ENCODE assay signal across 8 mouse cellular contexts in the genomic region with DNA sequence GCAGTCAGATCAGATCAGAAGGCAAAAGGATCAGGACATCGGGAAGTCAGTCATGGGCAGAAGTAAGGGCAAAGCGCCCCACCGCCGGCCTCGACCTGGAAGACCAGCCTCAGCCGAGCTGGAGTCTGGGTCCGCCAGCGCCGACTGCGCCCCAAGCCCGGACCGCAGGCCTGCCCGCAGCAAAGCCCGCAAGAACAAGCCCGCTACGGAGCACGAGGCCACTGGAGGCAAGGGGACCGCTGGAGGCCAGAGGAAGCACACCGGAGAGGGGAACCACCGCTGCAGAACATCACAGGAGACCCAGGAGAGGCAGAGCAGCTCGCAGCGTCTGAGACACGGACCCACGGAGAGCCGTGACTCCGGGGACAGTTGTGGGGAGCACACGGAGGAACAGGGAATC. TPM values are rescaled to one million over a fixed set of nuclear protein-coding genes. Genes with fewer than 3 reads are reported as not detected.
DNase-seq lines count a peak whose midpoint lies in the region; ATAC-seq lines count a peak whose summit lies in the region.

TSS of gene Myo15b (plus strand) at position 53 of the 400 bp plus-strand sequence.

- H3K4me1 ChIP-seq in heart, embryonic 14.5 days (ENCODE audit: control insufficient read depth in 2 of 2, insufficient read depth in 2 of 2, low read length in 2 of 2): no peaks in the 10 kb centered on the region; a peak in 1 of 4 replicates
- 0 out of 2 replicates have a peak, but pooled peaks cover 9% of the 10 kb centered on the region for H3K4me1 ChIP-seq in hindbrain, embryonic 14.5 days (replicated peaks; ENCODE audit: control insufficient read depth, insufficient read depth, low read length)
- H3K4me1 ChIP-seq in midbrain, embryonic 14.5 days (ENCODE audit: control insufficient read depth, insufficient read depth, low read length): no peaks in the 10 kb centered on the region

- H3K27me3 ChIP-seq in heart, embryonic 14.5 days (ENCODE audit: control insufficient read depth, insufficient read depth, low read length): peaks cover 42% of the 10 kb centered on the region
- H3K27me3 ChIP-seq in hindbrain, embryonic 14.5 days (ENCODE audit: control insufficient read depth, insufficient read depth, low read length): peaks cover 46% of the 10 kb centered on the region
- H3K27me3 ChIP-seq in midbrain, embryonic 14.5 days (ENCODE audit: control insufficient read depth, insufficient read depth, low read length): peaks cover 38% of the 10 kb centered on the region

- peaks cover 26% of the 10 kb centered on the region for H3K36me3 ChIP-seq in heart, embryonic 14.5 days (ENCODE audit: control insufficient read depth, insufficient read depth, low read length)
- no peaks in the 10 kb centered on the region for H3K36me3 ChIP-seq in hindbrain, embryonic 14.5 days (replicated peaks; ENCODE audit: control insufficient read depth, insufficient read depth)
- no peaks in the 10 kb centered on the region for H3K36me3 ChIP-seq in midbrain, embryonic 14.5 days (ENCODE audit: control insufficient read depth, insufficient read depth, low read length)

- H3K27ac ChIP-seq in heart, embryonic 14.5 days (replicated peaks in 1 of 2; ENCODE audit: control insufficient read depth in 1 of 2, insufficient read depth in 1 of 2, low read depth in 2 of 2, low read length in 2 of 2): no peak within 1 kb of the TSS
- no peak within 1 kb of the TSS for H3K27ac ChIP-seq in hindbrain, embryonic 14.5 days
- H3K27ac ChIP-seq in midbrain, embryonic 14.5 days (replicated peaks; ENCODE audit: low read depth, low read length): no peak within 1 kb of the TSS

- peak within 1 kb of the TSS; percentile 35 to 43 for H3K4me3 ChIP-seq in heart, embryonic 14.5 days (ENCODE audit: control insufficient read depth in 1 of 2, insufficient read depth in 1 of 2, low read depth in 1 of 2, low read length in 2 of 2)
- peak within 1 kb of the TSS; percentile 26 for H3K4me3 ChIP-seq in hindbrain, embryonic 14.5 days (replicated peaks; ENCODE audit: low read length)
- peak within 1 kb of the TSS; percentile 32 for H3K4me3 ChIP-seq in midbrain, embryonic 14.5 days (replicated peaks; ENCODE audit: low read depth, low read length)

- H3K9ac ChIP-seq in heart, embryonic 14.5 days (ENCODE audit: low read length): peak within 1 kb of the TSS; percentile 65
- H3K9ac ChIP-seq in hindbrain, embryonic 14.5 days: peak within 1 kb of the TSS; percentile 36; the same call in 1 of the 2 replicates
- H3K9ac ChIP-seq in midbrain, embryonic 14.5 days (replicated peaks; ENCODE audit: low read length): no peak within 1 kb of the TSS; the same call in 1 of the 2 replicates

- no peak for ATAC-seq in heart, embryonic 14.5 days (ENCODE audit: insufficient number of reproducible peaks, insufficient read depth, low FRiP score, low read depth)
- ATAC-seq in hindbrain, embryonic 14.5 days (ENCODE audit: low FRiP score): no peak
- no peak for ATAC-seq in midbrain, embryonic 14.5 days (ENCODE audit: low FRiP score, low TSS enrichment)

- H3K9me3 ChIP-seq in heart, embryonic 14.5 days (ENCODE audit: control insufficient read depth, low read length): no peaks in the 10 kb centered on the region
- no peaks in the 10 kb centered on the region for H3K9me3 ChIP-seq in hindbrain, embryonic 14.5 days (ENCODE audit: control insufficient read depth, low read length)
- H3K9me3 ChIP-seq in midbrain, embryonic 14.5 days (ENCODE audit: control insufficient read depth, low read length): no peaks in the 10 kb centered on the region

- 14% methylated on average over 27 of the region's 27 CpGs for WGBS in heart, embryonic 14.5 days
- 11% methylated on average over 27 of the region's 27 CpGs for WGBS in hindbrain, embryonic 14.5 days
- 7% methylated on average over 27 of the region's 27 CpGs for WGBS in midbrain, embryonic 14.5 days

- peak within 1 kb of the TSS; percentile 78 for H3K4me2 ChIP-seq in heart, embryonic 14.5 days (ENCODE audit: low read length)
- peak within 1 kb of the TSS; percentile 50 for H3K4me2 ChIP-seq in hindbrain, embryonic 14.5 days (replicated peaks)
- peak within 1 kb of the TSS; percentile 48 for H3K4me2 ChIP-seq in midbrain, embryonic 14.5 days (ENCODE audit: low read length)

- DNase-seq in heart, adult 11 months: no peak
- peak; percentile 51 for DNase-seq in ZHBTc4 (ENCODE audit: low read depth, low spot score)
- DNase-seq in hindbrain, embryonic 14.5 days (ENCODE audit: low spot score): no peak
- DNase-seq in midbrain, embryonic 14.5 days: no peak
- DNase-seq in left cerebral cortex, adult 8-10 months (ENCODE audit: low spot score in 2 of 2): no peak
- no peak for DNase-seq in lung, postnatal 14 days
- DNase-seq in thymus, postnatal 25 days: no peak

RNA-seq across cellular contexts. Expression of gene Myo15b, which starts in this region (rescaled TPM):
- polyA plus RNA-seq in heart, embryonic 14.5 days (2014; fragmentation: Nextera tagmentation; extraction: Ambion mirVana): 0.09 and 0.22 TPM in 2 replicates
- polyA plus RNA-seq in hindbrain, embryonic 14.5 days (2014; fragmentation: Nextera tagmentation; extraction: Ambion mirVana): 0.13 TPM in 1 of 2 replicates, not detected in the other
- 0.15 TPM in 1 of 2 replicates, not detected in the other for polyA plus RNA-seq in midbrain, embryonic 14.5 days (2014; fragmentation: Nextera tagmentation; extraction: Ambion mirVana)
- under 1 TPM; 0.07 to 0.89 (median 0.57) TPM for total RNA-seq in left cerebral cortex, adult 8-10 months (2022)
